Mouse (Mus musculus): Measurements from ENCODE around the gene Jph3.
A peak's percentile ranks its signal among the peaks of the same experiment; 100 is the strongest.

Gene Jph3

DNA sequence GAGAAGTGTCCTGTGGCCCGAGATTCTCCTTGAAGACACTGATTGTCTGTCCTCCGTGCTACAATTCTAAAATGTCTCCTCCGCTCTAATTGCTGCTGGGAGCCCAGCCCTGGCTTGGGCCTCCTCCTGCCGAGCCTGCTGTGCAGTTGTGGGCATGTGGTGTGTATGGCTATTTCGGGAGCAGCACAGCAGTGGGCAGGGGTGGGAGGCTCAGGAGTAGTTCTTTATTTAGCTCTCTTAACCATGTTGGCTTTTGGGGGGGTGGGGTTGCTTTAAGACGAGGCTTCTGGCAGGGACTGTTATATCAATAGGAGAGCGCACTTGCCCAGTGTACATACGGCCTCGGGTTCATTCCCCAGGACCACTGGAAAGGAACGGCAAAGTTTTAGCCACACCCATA, 57.1 kb downstream of the Jph3 start:
- DNase-seq (ENCODE audit: low spot score) = peak; percentile 62

DNA sequence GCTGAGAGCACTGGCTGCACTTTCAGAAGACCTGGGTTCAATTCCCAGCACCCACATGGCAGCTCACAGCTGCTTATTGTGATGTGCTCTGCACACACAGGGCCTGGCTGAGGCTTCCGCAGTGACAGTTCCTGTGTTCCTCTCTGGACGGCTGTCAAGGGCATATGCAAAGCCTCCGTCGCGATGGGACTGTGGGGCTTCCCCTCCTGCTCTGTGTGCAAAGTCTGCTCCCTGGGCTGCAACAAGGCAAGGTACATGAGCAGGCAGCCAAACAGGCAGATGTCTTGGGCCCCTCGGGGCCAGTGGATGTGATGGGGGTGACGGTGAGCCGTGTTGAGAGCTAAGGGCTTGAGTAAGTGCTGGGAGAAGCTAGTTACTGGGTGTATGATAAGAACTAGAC, 59.4 kb downstream of the Jph3 start:
- no peak for DNase-seq (ENCODE audit: low spot score)

DNA sequence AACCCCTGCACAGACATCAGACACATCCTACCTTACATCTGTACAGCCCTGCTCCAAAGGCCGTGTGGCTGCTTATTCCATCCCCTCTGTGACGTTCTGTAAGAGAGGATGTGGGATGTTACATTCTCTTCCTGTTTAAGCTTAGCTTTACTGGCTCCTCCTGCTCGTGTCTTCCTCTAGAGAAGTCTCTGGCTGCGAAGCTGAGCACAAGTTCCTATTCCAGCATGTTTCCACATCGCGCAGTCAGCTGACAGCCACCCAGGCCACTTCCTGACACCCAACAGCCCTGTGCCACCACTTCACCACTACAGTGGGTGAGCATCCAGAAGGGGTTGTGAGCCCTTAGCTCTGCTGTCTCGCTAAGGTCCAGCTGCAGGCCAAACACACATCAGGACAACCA, 62.7 kb downstream of the Jph3 start:
- no peak for DNase-seq (ENCODE audit: low spot score)

DNA sequence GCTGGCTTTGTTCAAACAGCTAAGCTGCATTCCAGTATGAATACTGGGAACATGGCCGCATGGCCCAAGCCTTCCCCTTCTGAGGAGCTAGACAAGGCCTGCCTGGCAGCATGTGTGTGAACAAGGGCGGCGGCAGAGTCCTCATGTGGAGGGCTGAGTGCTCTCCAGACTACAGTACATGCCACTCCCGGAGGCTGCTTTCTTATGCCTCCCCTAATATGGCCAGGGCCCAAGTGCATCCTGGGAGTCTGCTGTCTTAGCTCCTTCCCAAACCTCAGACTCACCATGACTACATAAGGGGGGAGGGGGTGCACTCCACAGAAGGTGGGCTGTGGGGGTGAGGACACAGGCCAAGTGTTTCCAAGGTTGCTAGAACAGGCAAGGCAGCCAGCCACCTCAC, 63.2 kb downstream of the Jph3 start:
- no peak for DNase-seq (ENCODE audit: low spot score)

DNA sequence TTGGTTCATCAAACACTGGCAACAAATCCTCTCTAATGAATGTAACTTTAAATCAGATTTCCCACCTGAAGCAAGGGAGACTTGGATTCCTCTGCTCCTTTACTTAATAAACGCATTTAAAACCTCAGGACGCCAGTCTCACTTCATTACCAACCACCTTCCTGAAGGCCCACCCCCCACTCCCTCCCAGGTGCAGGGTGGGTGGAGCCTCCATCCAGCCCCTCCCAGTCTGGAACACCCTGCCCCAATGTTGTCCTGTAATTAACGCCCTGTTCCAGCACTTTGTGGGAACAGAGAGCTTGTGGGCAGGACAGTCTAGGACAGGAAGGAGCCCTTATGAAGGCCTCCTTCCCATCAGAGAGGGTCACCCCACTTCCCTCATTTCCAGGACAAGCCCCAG, 64.7 kb downstream of the Jph3 start:
- no peak for DNase-seq (ENCODE audit: low spot score)

DNA sequence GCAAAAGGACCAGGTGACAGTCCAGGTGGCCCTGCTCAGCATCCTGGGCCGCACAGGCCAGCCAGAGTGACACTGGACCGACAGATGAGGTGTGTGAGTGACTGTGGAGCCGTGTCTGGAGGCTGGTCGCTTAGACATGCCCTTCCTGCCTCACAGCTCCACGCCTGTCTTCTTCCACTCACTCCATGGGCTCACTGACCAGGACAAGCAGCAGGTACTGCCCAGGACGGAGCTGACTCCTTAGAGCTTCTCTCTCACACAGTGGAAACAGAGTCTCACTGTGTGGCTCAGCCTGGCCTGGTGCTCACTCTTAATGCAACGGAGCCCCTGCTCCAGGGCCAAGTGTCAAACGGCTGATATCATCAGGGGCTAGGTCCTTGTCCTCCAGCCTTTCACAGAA, 66.0 kb downstream of the Jph3 start:
- no peak for DNase-seq (ENCODE audit: low spot score)

DNA sequence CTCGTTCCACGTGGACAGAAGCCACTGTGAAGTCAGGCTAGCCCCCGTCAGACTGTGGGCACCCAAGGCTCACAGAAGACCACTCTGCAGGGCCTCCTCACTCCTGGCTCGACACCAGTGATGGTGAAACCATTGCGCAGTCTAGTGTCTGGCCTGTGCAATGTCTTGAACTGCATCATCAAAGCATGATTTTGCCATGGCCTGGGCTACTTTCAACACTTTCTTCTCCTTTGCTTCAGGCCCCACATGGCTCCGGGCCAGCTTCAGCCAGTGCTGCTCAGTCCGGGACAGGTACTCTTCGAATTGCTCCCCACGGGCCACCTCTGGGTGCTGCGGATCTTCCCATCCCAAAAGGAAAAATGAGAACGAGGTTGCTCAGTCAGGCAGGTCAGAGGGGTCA, 67.0 kb downstream of the Jph3 start:
- DNase-seq (ENCODE audit: low spot score) = no peak

DNA sequence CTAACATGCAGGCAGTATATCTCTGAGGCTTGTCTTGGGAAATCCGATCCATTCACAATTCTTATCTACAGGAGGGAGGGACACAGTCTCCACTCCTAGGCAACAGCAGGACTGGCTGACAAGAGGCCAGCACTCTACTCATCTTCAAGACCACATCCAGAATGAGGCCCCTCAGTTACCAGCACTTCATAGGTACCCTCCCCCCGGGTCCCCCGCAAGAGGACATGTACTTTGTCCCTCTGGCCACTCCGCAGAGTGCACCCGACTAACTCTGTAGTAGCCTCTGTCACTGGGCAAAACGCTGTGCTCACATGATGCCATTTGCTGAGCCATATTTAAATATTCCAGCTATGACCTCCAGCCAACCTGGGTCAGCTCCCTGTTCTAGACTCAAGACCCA, 69.0 kb downstream of the Jph3 start:
- no peak for DNase-seq (ENCODE audit: low spot score)

DNA sequence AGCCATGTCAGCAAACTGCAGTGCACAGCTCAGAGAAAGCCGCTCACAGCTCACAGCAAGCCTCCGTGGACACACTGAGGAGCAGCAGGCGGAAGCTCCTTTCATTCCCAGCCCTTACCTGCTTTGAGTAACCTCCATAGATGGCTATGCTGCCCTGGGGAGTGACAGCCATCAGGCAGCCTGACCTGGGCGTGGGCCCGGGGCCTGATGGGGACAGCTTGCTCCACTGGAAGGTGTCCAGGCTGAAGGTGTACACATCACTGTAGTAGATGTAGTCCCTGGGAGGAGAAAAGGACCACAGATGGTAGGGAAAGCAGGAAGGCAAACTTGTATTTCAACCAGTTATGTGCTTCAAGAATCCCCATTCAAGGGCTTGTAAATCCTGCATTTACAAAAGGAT, 75.4 kb downstream of the Jph3 start:
- no peak for DNase-seq (ENCODE audit: low spot score)

DNA sequence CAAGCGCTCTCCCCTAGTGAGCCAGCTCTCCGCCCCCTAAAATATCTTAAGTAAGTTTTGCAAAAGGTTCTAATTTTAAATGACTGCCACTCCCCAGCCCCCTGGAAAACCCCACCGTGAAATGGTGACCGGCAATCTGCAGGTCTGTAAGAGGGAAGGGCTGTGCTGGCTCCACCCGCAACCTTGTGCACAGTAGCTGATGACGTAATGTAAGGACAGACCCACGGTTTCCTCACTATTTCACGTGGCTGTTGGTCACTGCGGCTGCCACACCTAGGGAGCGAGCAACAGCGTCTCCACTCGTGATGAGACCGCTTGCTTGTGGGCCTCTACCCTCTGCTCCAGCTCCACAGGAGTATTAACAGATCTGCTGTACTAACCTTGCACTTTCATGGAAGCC, 76.7 kb downstream of the Jph3 start:
- DNase-seq (ENCODE audit: low spot score) = no peak

DNA sequence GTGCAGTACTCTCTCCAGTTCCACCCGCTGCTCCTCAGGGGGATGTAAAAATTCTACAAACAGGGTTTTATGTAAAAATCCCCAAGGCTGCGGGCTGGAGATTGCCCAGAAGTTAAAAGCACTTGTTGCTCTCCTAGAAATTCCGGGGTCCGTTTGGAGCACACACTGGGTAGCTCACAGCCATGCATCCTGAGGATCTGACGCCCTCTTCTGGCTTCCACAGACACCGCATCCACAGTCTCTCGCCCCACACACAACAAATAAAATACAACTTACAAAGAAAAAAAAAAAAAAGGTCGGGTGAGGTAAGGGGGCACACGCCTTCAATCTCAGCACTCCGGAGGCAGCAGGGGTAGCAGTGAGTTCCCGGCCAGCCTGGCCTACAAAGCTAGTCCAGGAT, 78.6 kb downstream of the Jph3 start:
- no peak for DNase-seq (ENCODE audit: low spot score)

DNA sequence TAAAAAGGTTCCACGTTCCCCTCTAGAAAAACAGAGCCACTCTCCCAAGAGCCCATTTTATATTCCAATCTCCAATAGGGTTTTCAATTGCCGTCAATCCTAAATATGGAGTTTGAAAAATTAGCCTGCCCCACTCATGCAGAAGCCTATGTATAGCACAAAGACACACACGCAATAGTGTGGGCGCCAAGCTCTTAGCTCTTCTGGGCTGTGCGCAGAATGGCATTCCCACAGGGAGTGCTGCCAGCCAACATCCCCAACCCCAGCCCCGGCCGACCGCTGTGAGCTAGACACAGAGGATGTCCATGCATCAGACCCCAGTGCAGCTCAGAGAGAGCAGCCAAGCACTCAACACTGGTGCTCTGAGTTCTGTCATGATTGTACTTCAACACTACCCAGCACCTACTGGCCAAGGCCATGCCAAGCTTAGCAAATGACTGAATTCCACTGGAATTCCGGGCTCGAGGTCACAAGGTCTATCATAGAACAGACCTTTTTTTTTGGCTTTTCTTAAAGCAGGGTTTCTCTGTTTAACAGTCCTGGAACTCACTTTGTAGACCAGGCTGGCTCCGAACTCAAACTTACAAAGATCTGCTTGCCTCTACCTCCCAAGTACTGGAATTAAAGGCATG, 80.2 kb downstream of the Jph3 start:
- peak; percentile 51 for DNase-seq (ENCODE audit: low spot score)

DNA sequence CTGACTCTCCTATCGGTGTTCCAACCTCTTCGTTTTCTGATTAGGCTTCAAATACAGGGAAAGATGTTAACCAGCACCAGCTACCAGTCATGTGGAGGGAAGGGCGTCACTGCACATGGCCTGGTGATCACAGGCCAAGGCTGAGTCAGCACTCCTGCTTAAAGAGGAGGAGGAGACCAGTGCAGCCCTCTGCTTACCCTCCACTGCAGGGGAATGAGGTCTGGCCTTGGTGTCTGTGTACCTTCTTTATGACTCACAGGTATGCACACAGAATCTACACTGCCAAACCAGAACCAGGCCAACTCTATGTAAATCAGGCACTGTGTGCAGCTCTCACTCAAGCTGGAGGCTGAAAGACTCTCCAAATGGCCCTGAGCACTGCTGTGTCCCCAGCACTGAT, 82.1 kb downstream of the Jph3 start:
- DNase-seq (ENCODE audit: low spot score) = no peak

DNA sequence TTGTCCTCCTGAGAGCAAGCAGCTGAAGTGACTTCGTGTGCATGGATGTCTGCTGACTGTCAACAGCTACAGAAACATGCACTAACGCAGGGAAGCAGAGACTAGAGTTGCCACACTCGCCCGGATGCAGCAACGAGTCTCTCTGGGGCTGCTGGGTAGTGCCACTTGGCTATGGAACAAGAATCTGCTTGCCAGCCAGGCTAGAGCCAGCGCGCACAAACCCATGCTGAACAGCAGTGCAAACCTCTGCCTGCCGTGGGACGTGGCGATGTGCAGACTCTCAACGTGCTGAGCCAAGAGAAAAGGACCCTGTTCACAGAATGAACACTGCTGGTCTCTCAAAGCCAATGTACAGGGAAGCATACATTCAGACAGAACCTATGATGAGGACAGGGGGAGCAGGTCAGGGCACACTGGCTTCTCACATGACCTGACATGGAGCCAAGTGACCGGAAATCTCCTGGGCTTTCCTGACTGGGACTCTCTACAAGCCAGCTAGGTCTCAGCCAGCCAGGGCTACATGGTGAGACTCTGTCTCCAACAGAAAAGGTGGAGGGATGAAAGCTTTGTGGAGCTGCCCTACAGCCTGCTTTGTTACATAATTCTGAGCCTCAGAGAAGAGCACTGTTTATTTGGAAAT, 82.6 kb downstream of the Jph3 start:
- no peak for DNase-seq (ENCODE audit: low spot score)

DNA sequence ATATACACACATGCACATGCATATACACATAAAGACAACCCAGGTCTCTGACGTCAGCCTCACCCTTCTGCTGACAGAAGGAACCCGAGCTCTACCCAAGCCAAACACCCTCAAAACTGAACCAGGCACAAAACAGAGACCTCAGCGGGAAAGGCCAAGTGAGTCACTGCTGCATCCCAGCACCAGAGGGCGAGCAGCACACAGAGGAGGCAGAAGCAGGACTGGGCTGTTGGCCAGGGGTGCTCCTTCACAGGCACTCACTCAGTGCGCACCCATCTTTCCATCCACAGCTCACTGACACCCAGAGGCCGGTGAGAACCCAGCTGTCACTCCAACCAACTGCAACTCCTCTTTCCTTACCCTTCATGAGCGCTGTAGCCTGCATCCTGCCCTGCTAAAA, 88.8 kb downstream of the Jph3 start:
- DNase-seq (ENCODE audit: low spot score) = no peak

DNA sequence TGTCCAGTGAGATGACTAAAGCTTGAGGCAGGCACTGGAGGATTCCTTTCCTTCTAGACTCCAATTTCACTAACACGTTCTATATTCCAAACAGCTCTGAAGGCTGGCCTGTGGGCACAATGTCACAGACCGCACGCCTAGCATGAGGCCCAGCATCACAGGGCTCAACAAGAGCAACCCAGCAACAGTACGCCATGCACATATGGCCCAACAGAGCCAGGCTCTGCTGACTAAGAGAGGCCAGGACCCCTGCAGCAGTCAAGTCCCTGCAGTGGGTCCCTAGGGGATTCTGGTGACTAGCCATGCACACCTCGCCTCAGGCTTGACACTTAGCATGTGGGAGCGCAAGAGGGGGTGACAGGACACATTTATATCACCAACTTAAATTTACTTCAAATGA, 91.4 kb downstream of the Jph3 start:
- DNase-seq (ENCODE audit: low spot score) = no peak

DNA sequence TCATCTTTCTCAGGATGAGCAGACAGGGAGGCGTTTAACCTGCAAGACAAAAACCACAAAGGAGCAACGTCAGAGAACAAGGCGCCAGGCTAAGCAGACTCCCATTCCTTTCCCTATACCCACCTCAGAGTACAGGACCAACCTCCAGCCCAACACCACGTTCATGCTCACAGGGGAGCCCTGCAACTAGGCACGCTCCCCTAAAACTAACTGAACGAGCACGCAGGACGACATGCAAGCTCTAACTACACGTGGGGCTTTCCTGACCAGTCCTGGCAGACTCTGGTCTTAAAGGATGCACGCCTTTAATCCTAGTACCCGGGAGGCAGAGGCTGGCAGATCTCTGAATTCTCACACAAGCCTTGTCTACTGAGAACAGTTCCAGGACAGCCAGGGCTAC, 91.9 kb downstream of the Jph3 start:
- DNase-seq (ENCODE audit: low spot score) = no peak

DNA sequence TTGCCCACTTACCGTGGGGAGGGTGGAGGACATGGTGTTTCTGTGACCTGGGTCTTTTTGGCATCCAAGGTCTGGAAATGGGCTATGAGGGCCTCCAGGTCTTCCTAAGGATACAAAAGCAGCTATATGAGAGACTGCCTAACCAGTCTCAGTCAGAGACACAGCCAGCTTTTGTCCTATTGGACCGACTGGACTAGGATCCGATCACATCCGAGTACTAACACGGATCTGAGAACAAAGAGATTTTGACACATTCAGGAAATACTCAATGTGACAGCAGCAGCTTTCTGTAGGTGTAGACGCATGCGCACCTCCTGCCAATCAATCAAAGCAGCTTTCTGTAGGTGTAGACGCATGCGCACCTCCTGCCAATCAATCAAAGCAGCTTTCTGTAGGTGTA, 92.3 kb downstream of the Jph3 start:
- DNase-seq (ENCODE audit: low spot score) = no peak

DNA sequence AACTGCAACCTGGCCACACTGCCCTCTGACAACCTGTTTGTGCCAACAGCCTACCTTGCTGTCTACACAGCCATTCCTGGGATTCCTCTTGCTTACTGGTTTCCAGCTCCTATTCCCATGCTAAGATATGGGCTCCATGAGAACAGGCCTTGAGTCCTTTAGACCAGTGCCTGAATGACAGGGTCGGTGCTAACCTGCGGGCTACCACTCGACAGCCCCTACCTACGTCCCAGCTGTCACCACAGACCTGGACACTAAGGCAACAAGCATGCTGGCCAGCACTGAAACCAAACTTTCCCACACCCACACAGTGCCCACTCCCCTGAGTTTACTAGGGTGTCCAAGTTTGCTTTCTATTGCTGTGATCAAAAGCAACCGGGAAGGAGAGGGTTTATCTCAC, 98.3 kb downstream of the Jph3 start:
- no peak for DNase-seq (ENCODE audit: low spot score)

DNA sequence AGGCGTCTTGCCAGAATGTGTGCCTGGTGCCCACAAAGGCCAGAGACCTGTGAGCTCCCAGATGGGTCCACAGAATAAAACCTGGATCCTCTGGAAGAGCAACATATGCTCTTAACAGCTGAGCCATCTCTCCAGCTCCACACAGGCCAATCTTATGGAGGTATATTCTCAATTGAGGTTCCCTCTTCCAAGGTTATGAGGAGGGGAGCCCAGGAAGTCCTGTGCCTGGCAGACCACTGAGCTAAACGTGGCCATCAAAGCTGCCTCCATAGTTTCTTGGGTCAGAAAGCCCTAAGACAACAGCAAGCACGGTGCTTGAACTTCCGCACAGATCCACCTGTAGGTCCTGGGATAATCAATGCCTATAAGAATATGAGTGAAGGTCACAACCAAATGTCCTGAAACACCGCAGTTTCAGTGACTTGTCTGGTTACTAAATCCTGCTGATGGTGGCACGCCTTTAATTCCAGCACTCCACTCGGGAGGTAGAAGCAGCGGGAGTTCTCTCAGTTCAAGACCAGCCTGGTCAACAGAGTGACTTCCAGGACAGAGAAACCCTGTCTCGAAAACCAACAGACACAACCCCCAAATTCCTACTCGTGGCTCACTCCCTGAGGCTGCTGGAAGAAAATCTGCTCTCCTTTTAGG, 99.1 kb downstream of the Jph3 start:
- DNase-seq (ENCODE audit: low spot score) = no peak

DNA sequence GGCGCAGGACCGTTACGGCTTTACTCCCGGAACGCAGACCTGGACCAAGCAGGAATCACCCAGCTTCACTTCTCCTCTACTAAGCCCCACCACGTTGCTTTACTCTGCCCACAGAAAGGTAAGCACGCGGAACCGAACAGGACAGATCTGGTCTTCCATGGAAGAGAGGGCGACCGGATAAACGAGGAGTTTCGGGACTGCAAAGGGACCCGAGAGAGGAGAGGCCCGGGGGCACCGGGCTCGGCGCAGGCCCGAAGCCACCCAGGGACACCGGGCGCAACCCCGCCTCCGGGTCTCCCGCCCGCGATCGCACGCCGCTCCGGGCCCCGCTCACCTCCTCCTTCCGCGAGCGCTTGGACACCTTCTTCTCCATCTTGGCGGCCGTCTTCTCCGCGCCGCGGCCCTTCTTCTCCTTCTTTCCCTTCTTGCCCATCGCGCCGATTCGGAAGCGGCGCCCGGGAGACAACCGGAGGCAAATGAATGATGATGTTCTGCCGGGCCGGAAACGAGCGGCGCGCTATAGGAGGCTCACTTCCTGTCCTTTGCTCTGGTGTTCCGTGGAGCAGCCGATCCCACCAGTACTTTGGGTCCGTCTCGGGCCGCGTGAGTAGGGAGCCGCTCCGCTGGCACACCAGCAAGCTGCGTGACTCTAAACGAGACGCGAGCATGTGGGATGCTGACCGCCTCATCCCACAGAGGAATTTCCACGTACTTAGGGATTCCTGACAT, 99.8 kb downstream of the Jph3 start, which contains the start of gene Klhdc4:
TSS of gene Klhdc4 (minus strand) at position 522 of the 729 bp plus-strand sequence.
- peak; percentile 78 for DNase-seq (ENCODE audit: low spot score)

DNA sequence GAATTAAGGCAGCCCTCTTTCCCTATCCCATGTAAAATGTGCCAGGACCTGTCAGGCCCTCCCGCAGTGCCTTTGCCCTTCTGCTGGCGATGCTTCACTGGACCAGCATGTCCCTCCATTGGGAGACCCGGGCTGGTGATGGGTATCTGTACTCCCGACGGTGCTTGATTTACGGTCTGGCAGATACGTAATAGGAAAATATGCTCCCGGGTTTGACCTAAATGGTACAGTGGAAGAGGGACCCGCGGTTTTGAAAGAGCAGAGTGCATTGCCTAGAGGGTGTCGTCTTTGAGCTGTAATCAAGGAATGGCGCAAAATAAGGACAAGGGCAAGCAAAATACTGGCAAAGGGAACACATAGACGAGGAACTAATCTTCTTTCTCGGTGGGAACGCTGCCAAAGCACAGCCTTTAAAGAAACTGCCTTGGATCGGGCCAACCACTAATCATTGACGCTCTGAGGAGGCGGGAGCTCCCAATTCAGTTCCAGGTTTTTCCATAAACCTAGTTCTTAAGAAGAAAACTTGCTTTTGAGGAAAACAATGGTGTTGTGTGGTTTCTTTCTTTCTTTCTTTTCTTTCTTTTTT, 100.4 kb downstream of the Jph3 start:
- DNase-seq (ENCODE audit: low spot score) = no peak

DNA sequence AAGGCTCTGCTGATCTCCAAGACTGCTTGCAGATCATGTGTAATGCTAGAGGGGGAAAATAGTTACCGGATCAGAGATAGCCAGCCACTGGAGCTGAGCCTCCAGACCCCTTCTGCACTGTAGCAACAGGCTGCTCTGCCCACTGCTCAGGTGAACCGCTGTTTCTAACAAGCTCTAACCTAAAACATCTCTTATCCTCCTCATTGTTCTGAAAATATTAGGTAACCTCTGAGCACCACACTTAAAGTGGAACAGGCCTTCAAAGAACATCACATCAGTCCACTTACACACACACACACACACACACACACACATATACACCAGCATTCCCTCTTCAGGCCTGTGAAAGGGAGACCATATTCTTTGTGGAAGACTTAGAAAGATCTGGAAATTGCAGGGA, 102.6 kb downstream of the Jph3 start:
- DNase-seq (ENCODE audit: low spot score) = no peak

All from left cerebral cortex, adult 11 months (tissue).